Mouse (Mus musculus): ENCODE measurements around the gene Myo15.

- TF ChIP-seq CTCF (IDR thresholded peaks at IDR 0.05; ENCODE audit: low read depth): no peak
- no peak for TF ChIP-seq EP300 (IDR thresholded peaks at IDR 0.05; ENCODE audit: low read depth)
Observed at GRCm38 (mm10) chr11:60426417-60426816, 42.7 kb upstream of the Myo15 start.

Measured in heart, postnatal 0 days (tissue).